Comparison of ENCODE assay signal across 24 mouse cellular contexts in genomic region chr11:94221257-94221656, GRCm38 (mm10). TPM values are rescaled to one million over a fixed set of nuclear protein-coding genes. Genes with fewer than 3 reads are reported as not detected.
DNase-seq lines count a peak whose midpoint lies in the region; ATAC-seq and TF ChIP-seq lines count a peak whose summit lies in the region.
"Had no signal": no experiment of that assay in that cellular context is flagged by ENCODE, and none has a peak within 500 bp of the region (broad histone marks: within the 10 kb centered on the region; RNA-seq: fewer than 3 reads in every experiment).

No protein-coding gene starts in this region.

- H3K4me3 ChIP-seq in gastrocnemius, adult 2 months, result no peak overlapping the region
- no peak overlapping the region for H3K4me3 ChIP-seq in myocyte

- TF ChIP-seq CTCF in gastrocnemius, adult 2 months (IDR thresholded peaks at IDR 0.05), result no peak

- intact Hi-C loops in gastrocnemius, adult 2 months (cut with DNase I), result no loop called here

- DNase-seq in frontal cortex, adult 2 months (ENCODE audit: extremely low spot score in 1 of 2, low spot score in 1 of 2), result no peak
- peak; percentile 32 for DNase-seq in gastrocnemius, adult 2 months
- DNase-seq in gastrocnemius, postnatal 10 days, result no peak
- DNase-seq in brain, adult 2 months (ENCODE audit: low read depth, low spot score), result peak; percentile 72
- DNase-seq in right cerebral cortex, adult 2 months (ENCODE audit: low spot score in 2 of 2), result no peak
- no peak for DNase-seq in T-cell, adult 2 months (ENCODE audit: low spot score)
- DNase-seq: adrenal gland, adult 2 months; adrenal gland, adult 8-10 months; adrenal gland, postnatal 10 days; adrenal gland, postnatal 14 days; adrenal gland, postnatal 25 days; adrenal gland, postnatal 36 days; B cell, adult 2 months; cerebellum, adult 11 months; cerebellum, adult 11-12 months; cerebellum, adult 18-20 months had no signal

- ATAC-seq in frontal cortex, adult (ENCODE audit: low TSS enrichment), result peak; percentile 28; the same call in 1 of the 2 replicates
- ATAC-seq: activated CD4-positive, CD25-positive, alpha-beta regulatory T cell, adult 4 months; CD4-positive, CD25-positive, alpha-beta regulatory T cell, adult 4 months; Patski had no signal

- no peaks in the 10 kb centered on the region for H3K79me2 ChIP-seq in myocyte (ENCODE audit: control insufficient read depth, insufficient read depth)

- peak overlapping the region; percentile 10 for H3K4me2 ChIP-seq in myocyte (ENCODE audit: low read depth)

- no peaks in the 10 kb centered on the region for H3K36me3 ChIP-seq in myocyte (ENCODE audit: control insufficient read depth, insufficient read depth)
- H3K36me3 ChIP-seq: G1E had no signal

- no peaks in the 10 kb centered on the region for H3K27me3 ChIP-seq in myocyte (ENCODE audit: control insufficient read depth, insufficient read depth, insufficient read length)
- H3K27me3 ChIP-seq: CH12.LX, Patski had no signal

- H3ac ChIP-seq in myocyte (ENCODE audit: control insufficient read depth, insufficient read length), result no peak overlapping the region

- peak overlapping the region; percentile 84 for H3K27ac ChIP-seq in gastrocnemius, adult 2 months

- TF ChIP-seq POLR2A in myocyte (IDR thresholded peaks at IDR 0.05; ENCODE audit: insufficient read length, low read depth), result no peak

TF ChIP-seq in myocyte, 11 proteins besides CTCF, POLR2A, EP300 and RAD21:
- peak in 1 of 3 experiments; percentile 47 for TF ChIP-seq MYOG (IDR thresholded peaks at IDR 0.05; ENCODE audit: control insufficient read depth in 1 of 3, insufficient read depth in 1 of 3, insufficient read length in 2 of 3, low read depth in 2 of 3)
- TF ChIP-seq MAX (IDR thresholded peaks at IDR 0.05; ENCODE audit: low read depth), result no peak
- TF ChIP-seq MYOD1 (IDR thresholded peaks at IDR 0.05; ENCODE audit: control insufficient read depth in 1 of 3, insufficient read length in 2 of 3, low read depth in 2 of 3), result peak; percentile 13 to 45 (median 24)

RNA-seq across cellular contexts. Expression of gene Tob1, which starts 10.0 kb away (rescaled TPM):
- polyA plus RNA-seq in frontal cortex, adult 2 months (2012; rRNA removed), result 44.4 and 45.5 TPM in 2 replicates
- total RNA-seq in gastrocnemius, adult 2 months (2021), result 100 to 1,000 TPM; 177 to 277 TPM
- 100 to 1,000 TPM in 1 of 2 experiments, 10 to 100 TPM in 1; 85.6 to 102 TPM for total RNA-seq in gastrocnemius, postnatal 10 days (2021)
- 32.8 TPM for polyA plus RNA-seq in myocyte (2012; fragmentation: generic; extraction: Trizol)

RNA-seq across cellular contexts. Expression of gene Wfikkn2, which starts 24.5 kb away (rescaled TPM):
- 1.2 and 1.3 TPM in 2 replicates for polyA plus RNA-seq in frontal cortex, adult 2 months (2012; rRNA removed)
- 1 to 10 TPM; 6.9 to 8.3 TPM for total RNA-seq in gastrocnemius, adult 2 months (2021)
- total RNA-seq in gastrocnemius, postnatal 10 days (2021), result 1 to 10 TPM; 1.9 to 2.6 TPM
- polyA plus RNA-seq in myocyte (2012; fragmentation: generic; extraction: Trizol), result 0.80 TPM
- total RNA-seq: MEL had no signal

Comparison
In these comparisons a context has a peak if more than half of its experiments do, and no peak if none do; other contexts are left out.
1. DNase-seq: peak in gastrocnemius, adult 2 months (single experiment) and brain, adult 2 months (single experiment); none in frontal cortex, adult 2 months (0 of 2), gastrocnemius, postnatal 10 days (single experiment), right cerebral cortex, adult 2 months (0 of 2) and T-cell, adult 2 months (single experiment).